Mouse (Mus musculus) C2C12 (cell line): Measurements from ENCODE around the gene Zfp384. TPM values are rescaled to one million over a fixed set of nuclear protein-coding genes. Genes with fewer than 3 reads are reported as not detected.
"Not testable (repeated sequence)": the region's sequence is repeated elsewhere in the genome, so short reads cannot be mapped to it uniquely, and the experiment has no call there.

Experiments
- H3K27me3 ChIP-seq: one replicate; pipeline ENCODE4 v1.6.1; 2011; ENCODE audit not compliant: control insufficient read depth, insufficient read depth, insufficient read length
- H3K36me3 ChIP-seq: one replicate; pipeline ENCODE4 v1.6.1; 2011; ENCODE audit not compliant: control insufficient read depth, insufficient read depth
- H3K4me3 ChIP-seq: one replicate; pipeline ENCODE4 v1.5.1; 2011; ENCODE audit warnings: mild to moderate bottlenecking, control low read depth; ENCODE audit not compliant: poor library complexity, insufficient read depth, severe bottlenecking
- H3K79me2 ChIP-seq: one replicate; pipeline ENCODE4 v1.6.1; 2011; ENCODE audit not compliant: control insufficient read depth, insufficient read depth
- H3K79me3 ChIP-seq: one replicate; pipeline ENCODE4 v1.6.1; 2011; ENCODE audit warnings: low read depth, control low read depth
- H3ac ChIP-seq: one replicate; pipeline ENCODE3; 2011; ENCODE audit warnings: low read depth; ENCODE audit not compliant: control insufficient read depth, insufficient read length
- CEBPB ChIP-seq: IDR thresholded peaks from one replicate; pipeline ENCODE4 v1.6.1; 2011; ENCODE audit warnings: low read depth, mild to moderate bottlenecking, control low read depth, moderate library complexity
- CTCF ChIP-seq: IDR thresholded peaks from one replicate; pipeline ENCODE4 v1.5.1; 2011; ENCODE audit not compliant: control insufficient read depth, insufficient read depth, insufficient read length
- FOSL1 ChIP-seq: IDR thresholded peaks from one replicate; pipeline ENCODE4 v1.8.0; 2011; ENCODE audit warnings: mild to moderate bottlenecking, low read length; ENCODE audit not compliant: poor library complexity, insufficient read depth, severe bottlenecking
- MAX ChIP-seq: IDR thresholded peaks from one replicate; pipeline ENCODE4 v1.6.1; 2011; ENCODE audit warnings: mild to moderate bottlenecking, control low read depth
- MYOD1 ChIP-seq: IDR thresholded peaks from one replicate; pipeline ENCODE4 v1.6.1; 2011; ENCODE audit warnings: low read depth; ENCODE audit not compliant: control insufficient read depth, insufficient read length
- MYOG ChIP-seq: IDR thresholded peaks from one replicate; pipeline ENCODE4 v1.6.1; 2011; ENCODE audit not compliant: control insufficient read depth, insufficient read length; ENCODE audit errors: extremely low read depth
- USF1 ChIP-seq: IDR thresholded peaks from one replicate; pipeline ENCODE4 v1.6.1; 2011; ENCODE audit warnings: low read depth, mild to moderate bottlenecking, control low read depth, moderate library complexity
- polyA plus RNA-seq: library from polyadenylated mRNA; unstranded; fragments of >200 nt; fragmentation: generic; extraction: Trizol; gene quantifications from one replicate; pipeline ENCODE4 v1.2.1, GENCODE M21; 2012; ENCODE audit warnings: missing spikeins

Zfp384 gene
- polyA plus RNA-seq, 1 experiment = 27.8 TPM

GRCm38 (mm10) chr6:125062511-125062910, 53.6 kb downstream of the Zfp384 start:
- Histone ChIP-seq H3ac (no peak overlapping the region), H3K27me3 (peaks cover 25% of the 10 kb centered on the region), H3K79me2 (no peaks in the 10 kb centered on the region), H3K36me3 (no peaks in the 10 kb centered on the region), H3K4me3 (no peak overlapping the region), H3K79me3 (no peaks in the 10 kb centered on the region)
- TF ChIP-seq CEBPB (no peak), MYOD1 (no peak), MAX (no peak), USF1 (no peak), CTCF (no peak), FOSL1 (no peak), MYOG (no peak)

GRCm38 (mm10) chr6:125063906-125064305, 55.0 kb downstream of the Zfp384 start:
- Histone ChIP-seq H3K4me3 (no peak overlapping the region), H3K79me2 (no peaks in the 10 kb centered on the region), H3K27me3 (peaks cover 38% of the 10 kb centered on the region), H3K36me3 (no peaks in the 10 kb centered on the region), H3ac (no peak overlapping the region), H3K79me3 (no peaks in the 10 kb centered on the region)
- TF ChIP-seq MYOD1 = no peak
- no peak for TF ChIP-seq USF1
- TF ChIP-seq FOSL1 = no peak
- TF ChIP-seq CEBPB = no peak
- no peak for TF ChIP-seq MYOG
- no peak for TF ChIP-seq CTCF
- no peak for TF ChIP-seq MAX

GRCm38 (mm10) chr6:125065223-125065622, 56.3 kb downstream of the Zfp384 start:
- not testable (repeated sequence) for H3K4me3 ChIP-seq, H3K79me3 ChIP-seq, H3K36me3 ChIP-seq, H3K79me2 ChIP-seq, H3ac ChIP-seq
- peaks cover 45% of the 10 kb centered on the region for H3K27me3 ChIP-seq

GRCm38 (mm10) chr6:125067571-125067995, 58.6 kb downstream of the Zfp384 start, which contains the start of gene Lpar5:
Lpar5 (plus strand) TSS chr6:125067920.
- no peak for TF ChIP-seq FOSL1
- no peak for TF ChIP-seq CTCF
- no peak for TF ChIP-seq MYOD1
- no peak for TF ChIP-seq MAX
- TF ChIP-seq MYOG = no peak
- no peak for TF ChIP-seq CEBPB
- TF ChIP-seq USF1 = no peak
- Histone ChIP-seq H3K79me2 (no peaks in the 10 kb centered on the region), H3K79me3 (no peaks in the 10 kb centered on the region), H3K4me3 (no peak within 1 kb of the TSS), H3K27me3 (peaks cover 33% of the 10 kb centered on the region), H3ac (no peak within 1 kb of the TSS), H3K36me3 (no peaks in the 10 kb centered on the region)

- Histone ChIP-seq H3ac (no peak overlapping the region), H3K27me3 (peaks cover 49% of the 10 kb centered on the region), H3K79me3 (no peaks in the 10 kb centered on the region), H3K36me3 (no peaks in the 10 kb centered on the region), H3K79me2 (no peaks in the 10 kb centered on the region), H3K4me3 (no peak overlapping the region)
- TF ChIP-seq MAX (no peak), USF1 (no peak), MYOD1 (no peak), CEBPB (no peak), FOSL1 (no peak)
These were observed 62.4 kb downstream of the Zfp384 start for GRCm38 (mm10) chr6:125071170-125071895.

GRCm38 (mm10) chr6:125071896-125072279, 62.9 kb downstream of the Zfp384 start:
- Histone ChIP-seq H3K79me3 (no peaks in the 10 kb centered on the region), H3K79me2 (no peaks in the 10 kb centered on the region), H3K36me3 (no peaks in the 10 kb centered on the region), H3ac (no peak overlapping the region), H3K4me3 (no peak overlapping the region), H3K27me3 (peaks cover 51% of the 10 kb centered on the region)
- TF ChIP-seq CTCF (no peak), MYOG (no peak), FOSL1 (no peak), MYOD1 (no peak), USF1 (no peak), CEBPB (no peak), MAX (no peak)
